Mouse (Mus musculus) heart, postnatal 0 days (tissue): ENCODE measurements at regions not wholly inside any gene's neighbourhood (a gene's known extent, or its start where the extent isn't known, plus 50 kb on each side); places are given as distances from the start of the nearest gene placed in this dataset.

Experiments
- ATAC-seq: fragments of 200-750 bp; cut with Nextera tagmentation; 2 replicates; pipeline ENCODE4 v1.8.0; 2017; ENCODE audit warnings: low read depth, moderate number of reproducible peaks, moderate library complexity; ENCODE audit not compliant: insufficient read depth
- DNase-seq: peaks from one replicate; pipeline ENCODE4 v3.0.0-alpha.2; 2016; ENCODE audit warnings: low spot score
- H3K27ac ChIP-seq: fragments of 300-500 bp; sonication (generic); 2 replicates; pipeline ENCODE4 v1.5.1; 2014; ENCODE audit warnings: low read depth, mild to moderate bottlenecking
- H3K27me3 ChIP-seq: fragments of 300-500 bp; sonication (generic); 2 replicates; pipeline ENCODE4 v1.6.1; 2014; ENCODE audit warnings: low read length, mixed read lengths; ENCODE audit not compliant: control insufficient read depth, insufficient read depth
- H3K36me3 ChIP-seq: fragments of 300-500 bp; sonication (generic); replicated peaks from 2 replicates; pipeline ENCODE4 v1.6.1; 2014; ENCODE audit warnings: low read length, mixed read lengths; ENCODE audit not compliant: control insufficient read depth, insufficient read depth
- H3K4me1 ChIP-seq: fragments of 300-500 bp; sonication (generic); 2 replicates; pipeline ENCODE4 v1.6.1; 2014; ENCODE audit warnings: antibody characterized with exemption; ENCODE audit not compliant: control insufficient read depth, insufficient read depth
- H3K4me2 ChIP-seq: fragments of 300-500 bp; sonication (generic); 2 replicates; pipeline ENCODE4 v1.6.1; 2014; ENCODE audit warnings: low read depth, mild to moderate bottlenecking, low read length, moderate library complexity
- H3K4me3 ChIP-seq: fragments of 300-500 bp; sonication (generic); 2 replicates; pipeline ENCODE4 v1.5.1; 2014; ENCODE audit warnings: low read depth, low read length
- H3K9ac ChIP-seq: fragments of 300-500 bp; sonication (generic); replicated peaks from 2 replicates; pipeline ENCODE4 v1.6.1; 2014; ENCODE audit warnings: low read depth, low read length, mixed read lengths
- H3K9me3 ChIP-seq: fragments of 300-500 bp; sonication (generic); replicated peaks from 2 replicates; pipeline ENCODE4 v1.6.1; 2016; ENCODE audit warnings: low read length; ENCODE audit not compliant: control insufficient read depth
- CTCF ChIP-seq: IDR thresholded peaks from 2 replicates; pipeline ENCODE4 v1.5.1; 2016; ENCODE audit warnings: antibody characterized with exemption, control low read depth, low read depth
- EP300 ChIP-seq: IDR thresholded peaks from 2 replicates; pipeline ENCODE4 v1.6.1; 2016; ENCODE audit warnings: antibody characterized with exemption, low read depth
- WGBS: fragments of 180-500 bp; shearing (Covaris S2); extraction: QIAGEN DNeasy Blood & Tissue Kit; methylation state at CpG from one replicate; pipeline ENCODE4 v1.1.7; 2014; 5-methylcytosine and 5-hydroxymethylcytosine counted together

GRCm38 (mm10) chr10:8642266-8642665 lies 123.6 kb upstream of the Ust start:
- 74% methylated on average over 3 of the region's 3 CpGs for WGBS
- DNase-seq (no peak), ATAC-seq (no peak)
- no peak overlapping the region for H3K9ac ChIP-seq
- no peak overlapping the region for H3K4me3 ChIP-seq
- no peak overlapping the region for H3K4me2 ChIP-seq
- TF ChIP-seq CTCF (no peak), EP300 (no peak)
- H3K27me3 ChIP-seq, result no peaks in the 10 kb centered on the region
- 0 out of 2 replicates have a peak, but pooled peaks cover 7% of the 10 kb centered on the region for H3K9me3 ChIP-seq
- H3K36me3 ChIP-seq, result no peaks in the 10 kb centered on the region
- H3K4me1 ChIP-seq, result no peaks in the 10 kb centered on the region
- no peak overlapping the region for H3K27ac ChIP-seq

GRCm38 (mm10) chr10:8624229-8624911 lies 105.7 kb upstream of the Ust start:
- Histone ChIP-seq H3K9ac (no peak overlapping the region), H3K36me3 (no peaks in the 10 kb centered on the region), H3K4me2 (no peak overlapping the region), H3K9me3 (no peaks in the 10 kb centered on the region), H3K27me3 (no peaks in the 10 kb centered on the region), H3K27ac (no peak overlapping the region), H3K4me3 (no peak overlapping the region), H3K4me1 (no peaks in the 10 kb centered on the region)
- no peak for ATAC-seq
- no peak for DNase-seq
- TF ChIP-seq EP300 (no peak), CTCF (no peak)
- 83% methylated on average over 14 of the region's 14 CpGs for WGBS

- H3K27me3 ChIP-seq, result no peaks in the 10 kb centered on the region
- H3K4me3 ChIP-seq, result no peak overlapping the region
- H3K4me2 ChIP-seq, result no peak overlapping the region
- H3K4me1 ChIP-seq, result no peaks in the 10 kb centered on the region
- no peak for TF ChIP-seq EP300
- TF ChIP-seq CTCF, result no peak
- ATAC-seq (no peak), DNase-seq (no peak)
- 95% methylated on average over 1 of the region's 1 CpGs for WGBS
- H3K9me3 ChIP-seq, result no peaks in the 10 kb centered on the region
- no peak overlapping the region for H3K27ac ChIP-seq
- H3K9ac ChIP-seq, result no peak overlapping the region
- H3K36me3 ChIP-seq, result no peaks in the 10 kb centered on the region
Measured at GRCm38 (mm10) chr10:8618676-8619075, 100.1 kb upstream of the Ust start.

GRCm38 (mm10) chr10:8615452-8616025 lies 96.9 kb upstream of the Ust start:
- no peak overlapping the region for H3K4me2 ChIP-seq
- TF ChIP-seq EP300, result no peak
- TF ChIP-seq CTCF, result no peak
- ATAC-seq (no peak), DNase-seq (no peak)
- 75% methylated on average over 4 of the region's 4 CpGs for WGBS
- H3K4me1 ChIP-seq, result no peaks in the 10 kb centered on the region
- no peak overlapping the region for H3K4me3 ChIP-seq
- no peaks in the 10 kb centered on the region for H3K27me3 ChIP-seq
- no peaks in the 10 kb centered on the region for H3K9me3 ChIP-seq
- H3K9ac ChIP-seq, result no peak overlapping the region
- H3K36me3 ChIP-seq, result no peaks in the 10 kb centered on the region
- no peak overlapping the region for H3K27ac ChIP-seq

GRCm38 (mm10) chr10:8589871-8590533 lies 71.4 kb upstream of the Ust start:
- TF ChIP-seq EP300, result no peak
- no peak for TF ChIP-seq CTCF
- WGBS, result 79% methylated on average over 5 of the region's 5 CpGs

GRCm38 (mm10) chr10:8589106-8589505 lies 70.5 kb upstream of the Ust start:
- no peaks in the 10 kb centered on the region for H3K36me3 ChIP-seq
- no peak overlapping the region for H3K4me3 ChIP-seq
- H3K9me3 ChIP-seq, result no peaks in the 10 kb centered on the region
- DNase-seq, result no peak
- H3K4me1 ChIP-seq, result peaks cover 7% of the 10 kb centered on the region; the same call in 1 of the 2 replicates
- no peak overlapping the region for H3K4me2 ChIP-seq
- no peaks in the 10 kb centered on the region for H3K27me3 ChIP-seq
- H3K27ac ChIP-seq, result no peak overlapping the region
- no peak for TF ChIP-seq EP300
- no peak for TF ChIP-seq CTCF
- no peak overlapping the region for H3K9ac ChIP-seq
- WGBS, result 93% methylated on average over 1 of the region's 1 CpGs
- ATAC-seq, result no peak

More at GRCm38 (mm10) chr10:8589871-8590533, 71.4 kb upstream of the Ust start:
- no peaks in the 10 kb centered on the region for H3K36me3 ChIP-seq
- H3K27ac ChIP-seq, result no peak overlapping the region
- no peak overlapping the region for H3K9ac ChIP-seq
- H3K4me1 ChIP-seq, result peaks cover 7% of the 10 kb centered on the region; the same call in 1 of the 2 replicates
- ATAC-seq (no peak), DNase-seq (no peak)
- H3K4me3 ChIP-seq, result no peak overlapping the region
- H3K9me3 ChIP-seq, result no peaks in the 10 kb centered on the region
- no peak overlapping the region for H3K4me2 ChIP-seq
- no peaks in the 10 kb centered on the region for H3K27me3 ChIP-seq
